Mouse (Mus musculus) hindbrain, embryonic 12.5 days (tissue): ENCODE results near the gene Cd276. TPM values are rescaled to one million over a fixed set of nuclear protein-coding genes. Genes with fewer than 3 reads are reported as not detected.

Source experiments
- ATAC-seq: fragments of 200-750 bp; cut with Nextera tagmentation; 2 replicates; pipeline ENCODE4 v1.8.0; 2017; ENCODE audit warnings: moderate TSS enrichment; ENCODE audit not compliant: low FRiP score
- H3K27ac ChIP-seq: fragments of 300-500 bp; sonication (generic); 2 replicates; pipeline ENCODE4 v1.5.1; 2016; ENCODE audit warnings: mild to moderate bottlenecking
- H3K27me3 ChIP-seq: fragments of 300-500 bp; sonication (generic); 2 replicates; pipeline ENCODE4 v1.6.1; 2016; ENCODE audit warnings: mild to moderate bottlenecking
- H3K36me3 ChIP-seq: fragments of 300-500 bp; sonication (generic); 2 replicates; pipeline ENCODE4 v1.6.1; 2016; ENCODE audit warnings: mild to moderate bottlenecking
- H3K4me1 ChIP-seq: fragments of 300-500 bp; sonication (generic); 2 replicates; pipeline ENCODE4 v1.6.1; 2016
- H3K4me2 ChIP-seq: fragments of 300-500 bp; sonication (generic); replicated peaks from 2 replicates; pipeline ENCODE4 v1.6.1; 2016; ENCODE audit warnings: mild to moderate bottlenecking
- H3K4me3 ChIP-seq: fragments of 300-500 bp; sonication (generic); 2 replicates; pipeline ENCODE4 v1.5.1; 2016; ENCODE audit warnings: mild to moderate bottlenecking
- H3K9ac ChIP-seq: fragments of 300-500 bp; sonication (generic); 2 replicates; pipeline ENCODE4 v1.6.1; 2016; ENCODE audit warnings: mild to moderate bottlenecking, moderate library complexity
- H3K9me3 ChIP-seq: fragments of 300-500 bp; sonication (generic); replicated peaks from 2 replicates; pipeline ENCODE4 v1.6.1; 2016; ENCODE audit warnings: mild to moderate bottlenecking
- WGBS: fragments of 180-500 bp; shearing (Covaris S2); methylation state at CpG from one replicate; pipeline ENCODE4 v1.1.7; 2016; 5-methylcytosine and 5-hydroxymethylcytosine counted together
- polyA plus RNA-seq: library from polyadenylated mRNA; unstranded; fragments of >200 nt; fragmentation: Nextera tagmentation; extraction: Ambion mirVana; gene quantifications from 2 replicates; pipeline ENCODE4 v1.2.1, GENCODE M21; 2016

Cd276 gene
- polyA plus RNA-seq, 1 experiment from 2014 or later: 45.9 TPM

GRCm38 (mm10) chr9:58495035-58495434, 60.2 kb downstream of the Cd276 start:
- WGBS: 77% methylated on average over 2 of the region's 2 CpGs
- Histone ChIP-seq H3K27me3 (peaks cover 12% of the 10 kb centered on the region), H3K4me2 (no peak overlapping the region), H3K9ac (no peak overlapping the region), H3K27ac (no peak overlapping the region), H3K36me3 (0 out of 2 replicates have a peak, but pooled peaks cover 2% of the 10 kb centered on the region), H3K4me3 (no peak overlapping the region), H3K4me1 (peaks cover 10% of the 10 kb centered on the region), H3K9me3 (no peaks in the 10 kb centered on the region)
- ATAC-seq: no peak

- Histone ChIP-seq H3K27ac (no peak overlapping the region), H3K36me3 (0 out of 2 replicates have a peak, but pooled peaks cover 2% of the 10 kb centered on the region), H3K9me3 (no peaks in the 10 kb centered on the region), H3K4me2 (peak overlapping the region; percentile 90), H3K27me3 (peaks cover 40% of the 10 kb centered on the region), H3K4me1 (peaks cover 22% of the 10 kb centered on the region), H3K9ac (peak overlapping the region; percentile 89), H3K4me3 (peak overlapping the region; percentile 65; the same call in 1 of the 2 replicates)
- WGBS: 71% methylated on average over 2 of the region's 2 CpGs
- ATAC-seq: no peak
Measured at GRCm38 (mm10) chr9:58490391-58490790, 64.8 kb downstream of the Cd276 start.

GRCm38 (mm10) chr9:58489865-58490165, 65.4 kb downstream of the Cd276 start:
- Histone ChIP-seq H3K27ac (no peak overlapping the region), H3K9me3 (no peaks in the 10 kb centered on the region), H3K4me1 (peaks cover 21% of the 10 kb centered on the region), H3K4me2 (peak overlapping the region; percentile 90), H3K27me3 (peaks cover 45% of the 10 kb centered on the region), H3K4me3 (peak overlapping the region; percentile 65), H3K36me3 (0 out of 2 replicates have a peak, but pooled peaks cover 2% of the 10 kb centered on the region), H3K9ac (peak overlapping the region; percentile 89)
- WGBS: 12% methylated on average over 7 of the region's 7 CpGs
- ATAC-seq: peak; percentile 5; the same call in 1 of the 2 replicates

GRCm38 (mm10) chr9:58489133-58489864, 65.9 kb downstream of the Cd276 start:
- ATAC-seq: peak; percentile 38
- Histone ChIP-seq H3K27me3 (peaks cover 49% of the 10 kb centered on the region), H3K9me3 (no peaks in the 10 kb centered on the region), H3K4me2 (peak overlapping the region; percentile 90), H3K9ac (peak overlapping the region; percentile 89), H3K4me3 (peak overlapping the region; percentile 65), H3K4me1 (peaks cover 19% of the 10 kb centered on the region), H3K27ac (no peak overlapping the region), H3K36me3 (0 out of 2 replicates have a peak, but pooled peaks cover 2% of the 10 kb centered on the region)
- WGBS: 4% methylated on average over 13 of the region's 13 CpGs

DNA sequence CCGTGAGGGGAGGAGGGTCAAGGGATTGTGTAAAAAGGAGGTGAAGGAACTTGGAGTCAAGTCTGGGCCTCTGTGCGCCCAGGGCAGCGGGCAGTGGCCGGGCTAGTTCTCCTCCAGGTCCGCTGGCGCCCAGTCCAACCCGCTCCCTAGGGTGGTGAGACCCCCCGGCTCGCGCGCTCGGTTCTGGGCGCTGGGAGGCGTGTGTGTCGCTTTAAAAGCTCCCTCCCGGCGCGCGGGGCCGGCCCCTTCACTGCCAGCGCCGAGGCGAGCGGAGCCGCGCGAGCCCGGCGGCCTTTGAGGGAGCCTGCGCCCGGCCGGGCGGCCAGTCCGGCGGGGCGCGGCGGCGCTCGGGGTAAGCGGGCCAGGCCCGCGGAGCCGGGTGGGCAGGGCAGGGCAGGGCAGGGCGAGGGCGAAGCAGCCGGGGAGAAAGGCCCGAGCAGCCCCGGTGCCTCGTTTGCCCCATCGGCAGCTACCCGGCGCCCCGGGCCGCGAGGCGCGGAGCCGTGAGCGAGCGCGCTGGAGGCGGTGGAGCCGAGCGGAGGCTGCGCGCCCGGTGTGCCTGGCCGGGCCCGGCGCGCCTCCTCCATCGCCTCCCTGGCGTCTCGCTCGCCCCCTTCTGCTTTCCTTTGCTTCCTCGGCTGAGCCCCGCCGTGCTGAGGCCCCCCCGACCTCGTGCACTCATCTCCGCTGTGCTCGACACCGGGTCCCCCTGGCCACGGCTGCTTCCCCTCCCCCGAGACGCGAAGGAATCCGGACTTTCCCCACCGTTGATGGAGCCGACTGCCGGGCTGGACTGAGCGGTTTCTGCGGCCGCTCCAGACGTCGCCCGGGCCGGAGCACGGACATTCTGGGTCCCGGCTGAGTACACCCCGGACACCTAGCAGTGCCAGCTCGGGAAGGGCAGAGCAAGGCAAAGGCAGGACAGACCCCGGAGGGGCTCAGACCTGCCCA, 67.1 kb downstream of the Cd276 start, which contains the start of gene Insyn1:
Insyn1 (plus strand) TSS at position 753 of the 951 bp plus-strand sequence.
- H3K4me1 ChIP-seq: peaks cover 19% of the 10 kb centered on the region
- peak within 1 kb of the TSS; percentile 90 for H3K27ac ChIP-seq
- H3K4me3 ChIP-seq: peak within 1 kb of the TSS; percentile 65
- H3K9ac ChIP-seq: peak within 1 kb of the TSS; percentile 89
- H3K9me3 ChIP-seq: no peaks in the 10 kb centered on the region
- 0 out of 2 replicates have a peak, but pooled peaks cover 2% of the 10 kb centered on the region for H3K36me3 ChIP-seq
- peak within 1 kb of the TSS; percentile 90 for H3K4me2 ChIP-seq
- peak; percentile 75 for ATAC-seq
- WGBS: under 1% methylated on average over 83 of the region's 104 CpGs
- H3K27me3 ChIP-seq: peaks cover 50% of the 10 kb centered on the region

DNA sequence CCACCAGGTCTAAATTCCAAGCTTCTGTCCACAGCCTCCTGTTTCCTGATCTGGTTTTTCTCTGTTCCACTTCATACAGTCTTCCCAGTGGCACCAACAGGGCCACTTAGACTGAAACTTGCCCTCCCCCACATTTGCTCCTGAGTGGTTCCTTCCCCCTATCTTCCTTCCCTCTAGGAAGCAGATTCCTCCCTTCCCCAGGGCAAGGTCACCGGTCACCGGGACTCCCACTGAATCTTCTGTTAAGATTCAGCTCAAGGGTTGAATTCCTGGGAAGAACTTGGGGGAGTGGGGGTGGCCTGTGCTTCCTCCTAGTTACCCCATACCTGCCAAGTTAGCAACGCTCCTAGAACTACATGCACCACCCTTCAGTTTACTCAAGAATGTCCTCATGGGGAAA, 68.2 kb downstream of the Cd276 start:
- Histone ChIP-seq H3K36me3 (0 out of 2 replicates have a peak, but pooled peaks cover 2% of the 10 kb centered on the region), H3K27me3 (peaks cover 50% of the 10 kb centered on the region), H3K27ac (no peak overlapping the region), H3K9me3 (no peaks in the 10 kb centered on the region), H3K9ac (no peak overlapping the region), H3K4me3 (no peak overlapping the region), H3K4me2 (no peak overlapping the region), H3K4me1 (peaks cover 17% of the 10 kb centered on the region)
- ATAC-seq: no peak
- whole genome bisulfite sequencing: 29% methylated on average over 3 of the region's 3 CpGs

Other genes with a start within 250 kb of the Cd276 start
- 19.2 and 23.8 TPM in 2 replicates for gene Loxl1, start 242.3 kb downstream of the Cd276 start, polyA plus RNA-seq
- gene Tbc1d21, start 185.0 kb downstream of the Cd276 start, polyA plus RNA-seq: not detected in 2 replicates
- 5.2 and 5.6 TPM in 2 replicates for gene Insyn1, start 66.8 kb downstream of the Cd276 start, polyA plus RNA-seq
- 90.2 and 92.1 TPM in 2 replicates for gene Nptn, start 26.8 kb upstream of the Cd276 start, polyA plus RNA-seq
- gene Rec114, start 188.5 kb upstream of the Cd276 start, polyA plus RNA-seq: 2.1 and 3.5 TPM in 2 replicates